Mouse (Mus musculus) embryo, embryonic 9.5 days (tissue): ENCODE data around the gene Spin1.

Source experiments
- DNase-seq: peaks from one replicate; pipeline ENCODE4 v3.0.0-alpha.2; 2017; ENCODE audit errors: extremely low spot score

The Spin1 gene

GRCm38 (mm10) chr13:51193893-51194292 lies 93.2 kb downstream of the Spin1 start:
- no peak for DNase-seq

DNA sequence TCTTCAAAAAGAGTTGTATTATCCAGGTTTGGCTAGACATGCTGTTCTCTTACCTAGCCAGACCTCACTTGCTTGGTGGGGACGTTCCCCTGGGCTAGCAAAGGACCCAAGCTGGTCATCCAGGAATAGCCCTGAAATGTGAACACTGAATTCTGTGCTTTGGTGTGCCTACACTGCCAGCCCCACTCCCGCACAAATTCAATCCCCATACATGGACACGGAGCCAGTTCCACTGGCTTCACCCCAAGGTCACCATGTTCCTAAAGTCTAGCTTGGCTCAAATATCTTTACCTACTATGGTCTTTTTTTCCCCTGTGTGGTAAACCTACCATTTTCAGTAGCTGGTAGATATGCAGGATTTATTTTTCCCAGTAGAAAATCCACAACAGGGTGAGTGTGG lies 97.0 kb downstream of the Spin1 start:
- no peak for DNase-seq

GRCm38 (mm10) chr13:51198186-51198585 lies 97.5 kb downstream of the Spin1 start:
- DNase-seq: no peak
